Mouse (Mus musculus) right cerebral cortex, postnatal 10 days (tissue): ENCODE results near the gene Napb.

Source experiments
- DNase-seq, 2 experiments: peaks; one replicate each; pipeline ENCODE4 v3.0.0; 2021; ENCODE audit warnings: low spot score in 2 of 2

Gene Napb

GRCm38 (mm10) chr2:148687971-148688370 is 44.3 kb downstream of the Napb start:
- DNase-seq = no peak

GRCm38 (mm10) chr2:148686862-148687261 is 45.4 kb downstream of the Napb start:
- no peak for DNase-seq

- DNase-seq = no peak
Measured at GRCm38 (mm10) chr2:148685709-148686108, 46.6 kb downstream of the Napb start.

- no peak for DNase-seq
Measured at GRCm38 (mm10) chr2:148684972-148685371, 47.3 kb downstream of the Napb start.

- no peak for DNase-seq
Measured at GRCm38 (mm10) chr2:148683031-148683430, 49.2 kb downstream of the Napb start.

- DNase-seq = peak; percentile 59 to 62
Measured at GRCm38 (mm10) chr2:148681461-148681891, 50.8 kb downstream of the Napb start.

- DNase-seq = peak; percentile 99
Measured at GRCm38 (mm10) chr2:148680775-148681291, 51.4 kb downstream of the Napb start, which contains the start of gene Gzf1. TSS of gene Gzf1 (plus strand) at chr2:148681023.

GRCm38 (mm10) chr2:148679346-148679745 is 52.9 kb downstream of the Napb start:
- DNase-seq = peak; percentile 58 to 76

GRCm38 (mm10) chr2:148677801-148678200 is 54.5 kb downstream of the Napb start:
- peak; percentile 95 for DNase-seq

GRCm38 (mm10) chr2:148672199-148673096 is 59.8 kb downstream of the Napb start, which contains the start of gene Nxt1:
TSS of gene Nxt1 (plus strand) at chr2:148672601.
- DNase-seq = peak; percentile 99

- no peak for DNase-seq
Measured at GRCm38 (mm10) chr2:148663458-148663857, 68.8 kb downstream of the Napb start.

GRCm38 (mm10) chr2:148654961-148655360 is 77.3 kb downstream of the Napb start:
- DNase-seq = peak; percentile 85 to 87

- no peak for DNase-seq
Measured at GRCm38 (mm10) chr2:148650587-148651357, 81.5 kb downstream of the Napb start.

GRCm38 (mm10) chr2:148644421-148645000 is 87.8 kb downstream of the Napb start:
- no peak for DNase-seq
